Mouse (Mus musculus): ENCODE measurements at regions not wholly inside any gene's neighbourhood (a gene's known extent, or its start where the extent isn't known, plus 50 kb on each side); places are given as distances from the start of the nearest gene placed in this dataset.

DNA sequence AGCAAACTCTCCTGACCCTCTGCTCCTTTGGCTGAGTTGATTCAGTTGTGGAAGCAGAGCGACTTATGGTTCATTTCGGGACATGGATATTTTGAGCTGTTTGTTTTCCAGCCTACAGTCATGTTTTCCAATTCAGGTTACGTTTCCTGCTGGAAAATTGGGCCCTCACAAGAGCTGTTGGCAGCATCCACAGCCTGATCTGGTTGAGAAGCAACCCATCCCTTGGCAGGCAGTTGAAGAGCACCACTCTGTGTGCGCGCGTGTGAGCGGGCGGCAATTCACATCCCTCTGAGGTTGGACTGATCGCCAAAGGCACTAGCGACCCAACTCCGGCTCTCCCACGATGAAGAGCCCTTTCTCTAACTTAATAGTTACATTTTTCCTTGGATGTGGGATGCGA lies 457.1 kb downstream of the Tmem38b start:
- Histone ChIP-seq H3K9ac (replicated peaks; ENCODE audit: low read depth) (no peak overlapping the region), H3K27ac (ENCODE audit: low read length) (no peak overlapping the region), H3K4me1 (ENCODE audit: insufficient read depth, low read depth, low read length) (no peaks in the 10 kb centered on the region), H3K27me3 (replicated peaks; ENCODE audit: insufficient read depth, low read length) (no peaks in the 10 kb centered on the region), H3K4me2 (replicated peaks; ENCODE audit: low read depth, low read length) (no peak overlapping the region), H3K4me3 (ENCODE audit: low read depth, low read length) (no peak overlapping the region), H3K36me3 (ENCODE audit: insufficient read depth, low read length) (no peaks in the 10 kb centered on the region), H3K9me3 (ENCODE audit: low read length) (no peaks in the 10 kb centered on the region)
- 91% methylated on average over 13 of the region's 13 CpGs for WGBS
- DNase-seq (ENCODE audit: low spot score), result no peak
- TF ChIP-seq EP300 (IDR thresholded peaks at IDR 0.05), result no peak
- TF ChIP-seq CTCF (IDR thresholded peaks at IDR 0.05), result no peak
- ATAC-seq, result no peak

DNA sequence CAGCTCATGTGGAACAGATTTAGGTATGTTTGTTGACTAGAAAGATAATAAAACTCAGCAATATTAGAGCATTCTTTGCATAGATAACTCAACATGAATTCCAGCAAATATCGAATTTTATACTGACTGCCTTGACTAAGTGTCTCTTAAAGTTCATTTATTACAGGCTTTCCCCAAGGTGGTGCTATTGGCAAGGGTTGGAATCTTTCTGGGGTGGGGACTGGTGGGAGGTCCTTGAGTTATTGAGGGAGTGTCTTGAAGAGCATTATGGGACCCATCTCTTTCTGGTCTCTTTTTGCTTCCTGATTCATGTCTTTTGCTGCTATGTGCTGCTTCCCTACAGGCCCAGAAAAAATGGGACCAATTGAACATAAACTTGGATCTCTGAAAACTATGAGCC lies 488.0 kb downstream of the Tmem38b start:
- Histone ChIP-seq H3K4me3 (ENCODE audit: low read depth, low read length) (no peak overlapping the region), H3K36me3 (ENCODE audit: insufficient read depth, low read length) (no peaks in the 10 kb centered on the region), H3K27me3 (replicated peaks; ENCODE audit: insufficient read depth, low read length) (no peaks in the 10 kb centered on the region), H3K4me2 (replicated peaks; ENCODE audit: low read depth, low read length) (no peak overlapping the region), H3K27ac (ENCODE audit: low read length) (no peak overlapping the region), H3K4me1 (ENCODE audit: insufficient read depth, low read depth, low read length) (no peaks in the 10 kb centered on the region), H3K9ac (replicated peaks; ENCODE audit: low read depth) (no peak overlapping the region), H3K9me3 (ENCODE audit: low read length) (no peaks in the 10 kb centered on the region)
- TF ChIP-seq EP300 (IDR thresholded peaks at IDR 0.05) (no peak), CTCF (IDR thresholded peaks at IDR 0.05) (no peak)
- WGBS, result 74% methylated on average over 1 of the region's 1 CpGs
- DNase-seq (ENCODE audit: low spot score) (no peak), ATAC-seq (no peak)

DNA sequence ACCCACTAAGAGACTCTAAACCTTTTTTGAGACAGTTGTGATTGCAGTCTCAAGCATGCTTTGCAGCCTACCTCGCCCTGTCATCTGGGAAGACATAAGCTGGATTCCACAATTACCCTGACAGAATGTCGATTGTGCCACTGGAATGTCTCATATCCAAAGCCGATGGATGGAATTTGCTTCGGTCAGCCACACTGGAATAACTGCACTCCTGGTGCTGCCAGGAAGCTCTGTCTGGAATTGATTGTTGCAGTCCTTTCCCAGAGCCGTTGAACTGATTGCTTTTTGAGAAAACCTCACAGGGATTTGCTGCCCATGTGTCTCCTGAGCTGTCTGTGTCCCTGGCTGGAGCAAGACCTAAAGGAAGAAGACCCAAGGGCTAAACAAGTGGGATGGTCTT lies 499.0 kb downstream of the Tmem38b start:
- Histone ChIP-seq H3K4me3 (ENCODE audit: low read depth, low read length) (no peak overlapping the region), H3K4me1 (ENCODE audit: insufficient read depth, low read depth, low read length) (no peaks in the 10 kb centered on the region), H3K9ac (replicated peaks; ENCODE audit: low read depth) (no peak overlapping the region), H3K4me2 (replicated peaks; ENCODE audit: low read depth, low read length) (no peak overlapping the region), H3K36me3 (ENCODE audit: insufficient read depth, low read length) (no peaks in the 10 kb centered on the region), H3K27me3 (replicated peaks; ENCODE audit: insufficient read depth, low read length) (no peaks in the 10 kb centered on the region), H3K9me3 (ENCODE audit: low read length) (no peaks in the 10 kb centered on the region), H3K27ac (ENCODE audit: low read length) (no peak overlapping the region)
- ATAC-seq, result no peak
- 60% methylated on average over 5 of the region's 5 CpGs for WGBS
- DNase-seq (ENCODE audit: low spot score), result no peak
- no peak for TF ChIP-seq EP300 (IDR thresholded peaks at IDR 0.05)
- no peak for TF ChIP-seq CTCF (IDR thresholded peaks at IDR 0.05)

DNA sequence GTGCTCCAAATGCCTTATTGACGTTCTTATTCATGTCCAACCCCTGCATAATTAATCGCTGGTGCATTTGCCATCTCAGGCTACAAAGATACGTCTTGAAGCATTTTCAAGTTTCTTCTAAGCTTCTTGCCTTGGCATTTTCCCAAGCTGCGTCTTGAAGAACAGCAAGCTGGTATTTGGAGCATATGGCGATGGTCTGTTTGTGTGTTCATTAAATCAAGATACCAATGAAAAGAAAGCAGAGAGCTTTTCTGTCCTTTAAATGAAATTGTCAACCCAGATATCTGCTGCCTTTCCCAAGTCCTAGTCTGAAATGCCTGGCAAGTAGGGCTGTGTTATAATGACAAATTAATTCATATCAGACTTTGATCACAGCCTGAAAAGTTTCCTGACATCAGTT lies 502.4 kb downstream of the Tmem38b start:
- DNase-seq (ENCODE audit: low spot score) (no peak), ATAC-seq (no peak)
- Histone ChIP-seq H3K9me3 (ENCODE audit: low read length) (no peaks in the 10 kb centered on the region), H3K27ac (ENCODE audit: low read length) (no peak overlapping the region), H3K4me3 (ENCODE audit: low read depth, low read length) (no peak overlapping the region), H3K36me3 (ENCODE audit: insufficient read depth, low read length) (no peaks in the 10 kb centered on the region), H3K4me1 (ENCODE audit: insufficient read depth, low read depth, low read length) (no peaks in the 10 kb centered on the region; the same call in 1 of the 2 replicates), H3K27me3 (replicated peaks; ENCODE audit: insufficient read depth, low read length) (no peaks in the 10 kb centered on the region), H3K4me2 (replicated peaks; ENCODE audit: low read depth, low read length) (no peak overlapping the region), H3K9ac (replicated peaks; ENCODE audit: low read depth) (no peak overlapping the region)
- 73% methylated on average over 5 of the region's 5 CpGs for WGBS
- no peak for TF ChIP-seq EP300 (IDR thresholded peaks at IDR 0.05)
- no peak for TF ChIP-seq CTCF (IDR thresholded peaks at IDR 0.05)

DNA sequence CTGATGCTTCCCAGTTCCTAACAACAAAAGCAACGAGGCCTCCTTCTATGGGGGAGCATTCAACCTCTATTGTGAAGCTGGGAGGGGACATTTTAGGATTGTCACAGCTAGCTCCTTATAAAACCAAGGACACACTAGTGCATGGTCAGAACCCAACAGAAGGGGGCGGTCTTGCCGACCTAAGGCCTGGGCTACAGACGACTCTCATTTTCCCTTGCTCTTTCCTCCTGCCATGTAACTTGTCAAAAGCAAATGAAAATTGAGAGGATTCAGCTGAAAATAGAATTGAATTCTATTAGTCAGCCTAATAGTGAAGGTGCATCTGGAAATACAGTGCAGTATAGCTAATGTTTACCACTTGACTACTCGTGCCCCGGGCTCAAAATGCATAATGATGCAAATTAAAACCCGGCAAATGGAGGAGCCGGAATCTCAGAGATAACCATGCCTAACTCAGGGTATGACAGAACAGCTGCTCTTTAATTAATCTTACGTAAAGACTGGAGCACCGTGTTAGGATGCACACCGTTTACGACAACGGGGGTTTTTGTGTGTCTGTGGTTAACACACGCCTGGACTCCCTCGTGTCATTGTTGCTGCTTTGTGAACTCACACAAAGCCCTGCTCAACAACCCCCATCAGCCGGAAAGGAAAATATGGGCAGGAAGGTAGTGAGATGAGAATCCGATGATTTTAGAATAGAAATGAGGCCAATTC lies 503.0 kb downstream of the Tmem38b start:
- Histone ChIP-seq H3K9ac (replicated peaks; ENCODE audit: low read depth) (no peak overlapping the region), H3K4me1 (ENCODE audit: insufficient read depth, low read depth, low read length) (no peaks in the 10 kb centered on the region; the same call in 1 of the 2 replicates), H3K4me3 (ENCODE audit: low read depth, low read length) (no peak overlapping the region), H3K36me3 (ENCODE audit: insufficient read depth, low read length) (no peaks in the 10 kb centered on the region), H3K9me3 (ENCODE audit: low read length) (no peaks in the 10 kb centered on the region), H3K27ac (ENCODE audit: low read length) (no peak overlapping the region), H3K4me2 (replicated peaks; ENCODE audit: low read depth, low read length) (no peak overlapping the region), H3K27me3 (replicated peaks; ENCODE audit: insufficient read depth, low read length) (no peaks in the 10 kb centered on the region)
- TF ChIP-seq CTCF (IDR thresholded peaks at IDR 0.05), result no peak; the same call in 1 of the 2 replicates
- TF ChIP-seq EP300 (IDR thresholded peaks at IDR 0.05), result no peak
- no peak for ATAC-seq
- no peak for DNase-seq (ENCODE audit: low spot score)
- 84% methylated on average over 17 of the region's 17 CpGs for WGBS

DNA sequence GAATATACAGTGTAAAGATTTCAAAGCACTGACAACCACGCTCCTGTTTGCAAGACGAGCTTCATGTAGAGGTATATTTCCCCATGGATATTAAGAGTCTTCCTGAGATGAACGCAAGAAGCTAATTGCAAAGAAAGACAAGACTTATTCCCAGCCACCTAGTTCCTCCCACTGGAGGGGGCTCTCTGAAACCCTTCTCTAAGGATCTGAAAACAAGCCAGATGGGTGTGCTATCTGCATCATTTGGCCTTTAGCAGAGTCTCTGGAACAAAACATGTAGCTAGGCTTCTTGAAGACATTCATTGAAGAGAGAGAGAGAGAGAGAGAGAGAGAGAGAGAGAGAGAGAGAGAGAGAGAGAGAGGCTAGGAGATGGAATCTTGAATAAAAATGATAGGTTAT lies 504.8 kb downstream of the Tmem38b start:
- no peak overlapping the region for H3K4me2 ChIP-seq (replicated peaks; ENCODE audit: low read depth, low read length)
- no peaks in the 10 kb centered on the region for H3K36me3 ChIP-seq (ENCODE audit: insufficient read depth, low read length)
- H3K9me3 ChIP-seq (ENCODE audit: low read length), result no peaks in the 10 kb centered on the region
- H3K27me3 ChIP-seq (replicated peaks; ENCODE audit: insufficient read depth, low read length), result no peaks in the 10 kb centered on the region
- no peaks in the 10 kb centered on the region; the same call in 1 of the 2 replicates for H3K4me1 ChIP-seq (ENCODE audit: insufficient read depth, low read depth, low read length)
- TF ChIP-seq EP300 (IDR thresholded peaks at IDR 0.05), result no peak
- TF ChIP-seq CTCF (IDR thresholded peaks at IDR 0.05), result no peak
- no peak for ATAC-seq
- no peak overlapping the region for H3K4me3 ChIP-seq (ENCODE audit: low read depth, low read length)
- no peak overlapping the region for H3K27ac ChIP-seq (ENCODE audit: low read length)
- no peak overlapping the region for H3K9ac ChIP-seq (replicated peaks; ENCODE audit: low read depth)
- DNase-seq (ENCODE audit: low spot score), result no peak
- WGBS, result 85% methylated on average over 3 of the region's 3 CpGs
